ENCODE assay signal across 36 mouse cellular contexts in genomic region chr3:27389923-27390322, GRCm38 (mm10). TPM values are rescaled to one million over a fixed set of nuclear protein-coding genes. Genes with fewer than 3 reads are reported as not detected.
"Had no signal": no experiment of that assay in that cellular context is flagged by ENCODE, and none has a peak within 500 bp of the region (broad histone marks: within the 10 kb centered on the region; RNA-seq: fewer than 3 reads in every experiment).

No protein-coding gene starts in this region.

- H3K27ac ChIP-seq: embryonic facial prominence, embryonic 10.5 days; embryonic facial prominence, embryonic 12.5 days; embryonic facial prominence, embryonic 13.5 days; embryonic facial prominence, embryonic 15.5 days; forebrain, embryonic 10.5 days; forebrain, embryonic 12.5 days; forebrain, embryonic 13.5 days; forebrain, embryonic 15.5 days; gastrocnemius, adult 2 months; heart, adult 2 months; heart, embryonic 10.5 days had no signal

- H3K36me3 ChIP-seq: embryonic facial prominence, embryonic 10.5 days; embryonic facial prominence, embryonic 12.5 days; embryonic facial prominence, embryonic 13.5 days; embryonic facial prominence, embryonic 15.5 days; forebrain, embryonic 10.5 days; forebrain, embryonic 12.5 days; forebrain, embryonic 15.5 days; heart, embryonic 10.5 days; heart, embryonic 12.5 days had no signal

- ATAC-seq: forebrain, embryonic 13.5 days; forebrain, embryonic 14.5 days; forebrain, embryonic 15.5 days; forebrain, embryonic 16.5 days; forebrain, postnatal 0 days had no signal

- H3K4me2 ChIP-seq: embryonic facial prominence, embryonic 12.5 days; embryonic facial prominence, embryonic 13.5 days; embryonic facial prominence, embryonic 15.5 days; forebrain, embryonic 12.5 days; forebrain, embryonic 13.5 days; forebrain, embryonic 15.5 days; heart, embryonic 12.5 days had no signal

- H3K9ac ChIP-seq: embryonic facial prominence, embryonic 12.5 days; embryonic facial prominence, embryonic 13.5 days; embryonic facial prominence, embryonic 15.5 days; forebrain, embryonic 12.5 days; forebrain, embryonic 13.5 days; forebrain, embryonic 15.5 days; forebrain, postnatal 0 days; heart, embryonic 12.5 days had no signal

- H3K4me3 ChIP-seq: embryonic facial prominence, embryonic 10.5 days; embryonic facial prominence, embryonic 12.5 days; embryonic facial prominence, embryonic 13.5 days; embryonic facial prominence, embryonic 15.5 days; erythroblast, embryonic 14.5 days; forebrain, embryonic 10.5 days; forebrain, embryonic 12.5 days; forebrain, embryonic 13.5 days; forebrain, embryonic 15.5 days; gastrocnemius, adult 2 months; heart, adult 2 months; heart, embryonic 10.5 days; heart, embryonic 12.5 days had no signal

- H3K27me3 ChIP-seq: embryonic facial prominence, embryonic 12.5 days; embryonic facial prominence, embryonic 13.5 days; embryonic facial prominence, embryonic 15.5 days; forebrain, embryonic 12.5 days; forebrain, embryonic 13.5 days; forebrain, embryonic 15.5 days; heart, embryonic 12.5 days had no signal

- H3K4me1 ChIP-seq: embryonic facial prominence, embryonic 10.5 days; embryonic facial prominence, embryonic 12.5 days; embryonic facial prominence, embryonic 13.5 days; embryonic facial prominence, embryonic 15.5 days; forebrain, embryonic 10.5 days; forebrain, embryonic 12.5 days; forebrain, embryonic 13.5 days; forebrain, embryonic 15.5 days; heart, embryonic 10.5 days; heart, embryonic 12.5 days had no signal

- DNase-seq: cerebellum, postnatal 10 days; cerebellum, postnatal 14 days; cerebellum, postnatal 25 days; cerebellum, postnatal 36 days; embryo, embryonic 11 days; forebrain, postnatal 0 days; gastrocnemius, adult 2 months; gastrocnemius, postnatal 10 days; gastrocnemius, postnatal 14 days; gastrocnemius, postnatal 25 days; gastrocnemius, postnatal 36 days; heart, adult 18-20 months; heart, adult 2 months had no signal

- H3K9me3 ChIP-seq: embryonic facial prominence, embryonic 10.5 days; embryonic facial prominence, embryonic 12.5 days; embryonic facial prominence, embryonic 13.5 days; embryonic facial prominence, embryonic 15.5 days; forebrain, embryonic 10.5 days; forebrain, embryonic 12.5 days; forebrain, embryonic 15.5 days; heart, embryonic 10.5 days; heart, embryonic 12.5 days had no signal

RNA-seq across cellular contexts. Expression of gene Ghsr, which starts 18.8 kb away (rescaled TPM):
- total RNA-seq: common myeloid progenitor, adult 5-6 weeks; gastrocnemius, adult 18-20 months; gastrocnemius, adult 2 months; gastrocnemius, adult 8-10 months; gastrocnemius, postnatal 10 days; gastrocnemius, postnatal 14 days; gastrocnemius, postnatal 25 days; gastrocnemius, postnatal 36 days; gastrocnemius, postnatal 4 days; granulocyte monocyte progenitor cell, adult 5-6 weeks; heart, adult 18-20 months; heart, adult 2 months; heart, adult 8-10 months had no signal
- polyA plus RNA-seq: embryonic facial prominence, embryonic 10.5 days; embryonic facial prominence, embryonic 11.5 days; embryonic facial prominence, embryonic 12.5 days; embryonic facial prominence, embryonic 13.5 days; embryonic facial prominence, embryonic 14.5 days; embryonic facial prominence, embryonic 15.5 days; forebrain, embryonic 10.5 days; forebrain, embryonic 11.5 days; forebrain, embryonic 12.5 days; forebrain, embryonic 13.5 days; forebrain, embryonic 14.5 days; forebrain, embryonic 15.5 days; gonadal fat pad, adult 2 months; heart, adult 2 months; heart, embryonic 10.5 days; heart, embryonic 12.5 days had no signal
